Mouse (Mus musculus): ENCODE results near the gene Tacr2.

DNA sequence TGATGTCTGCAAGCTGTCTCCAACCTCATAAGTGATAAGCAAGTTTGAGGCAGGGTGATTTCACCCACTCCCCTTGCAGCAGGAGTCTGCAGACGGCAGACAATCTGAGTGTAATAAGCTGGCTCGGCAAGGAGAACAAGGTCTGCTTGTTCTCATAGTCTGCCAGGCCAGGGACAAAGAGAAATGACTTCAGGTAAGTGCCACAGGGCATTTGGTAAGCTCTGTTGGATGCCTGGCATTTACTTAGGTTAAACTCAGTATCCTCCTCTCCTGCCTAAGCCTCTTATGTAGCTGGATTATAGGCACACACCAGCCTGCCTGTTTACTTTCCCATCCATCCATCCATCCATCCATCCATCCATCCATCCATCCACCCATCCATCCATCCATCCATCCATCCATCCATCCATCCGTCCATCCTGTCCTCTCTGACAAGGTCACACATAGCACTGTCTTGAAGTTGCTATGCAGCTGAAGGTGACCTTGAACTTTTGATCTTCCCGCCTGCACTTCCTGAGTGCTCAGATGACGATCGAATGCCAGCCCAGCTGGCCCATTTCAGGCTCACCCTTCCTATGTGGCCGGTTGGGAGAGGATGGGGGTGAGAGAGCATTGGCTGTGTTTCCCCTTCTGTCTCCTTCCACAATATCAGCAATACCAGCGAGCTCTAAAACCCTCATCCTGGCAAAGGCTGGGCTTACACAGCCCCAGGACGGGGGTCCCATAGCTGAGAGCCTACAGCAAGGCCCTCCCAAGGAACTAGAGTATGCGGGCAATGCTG is 58.2 kb downstream of the Tacr2 start:
- TF ChIP-seq CTCF (IDR thresholded peaks at IDR 0.05; ENCODE audit: borderline replicate concordance, control insufficient read depth, extremely low read depth, insufficient read depth, low read length, poor library complexity) (no peak), POLR2A (IDR thresholded peaks at IDR 0.05; ENCODE audit: control insufficient read depth, extremely low read depth, insufficient read depth, low read length, poor library complexity) (no peak)

Data from thymus, adult 2 months (tissue).